Mouse (Mus musculus) c-Kit-negative CD71-positive TER-119-positive erythroid progenitor cells, embryonic 14.5 days (primary cell): ENCODE measurements around the gene Rbbp5.
"Not testable (repeated sequence)": the region's sequence is repeated elsewhere in the genome, so short reads cannot be mapped to it uniquely, and the experiment has no call there.

Experiments used
- DNase-seq: peaks from one replicate; pipeline ENCODE4 v3.0.0-alpha.2; 2013; ENCODE audit warnings: low read depth, low spot score

Gene Rbbp5

DNA sequence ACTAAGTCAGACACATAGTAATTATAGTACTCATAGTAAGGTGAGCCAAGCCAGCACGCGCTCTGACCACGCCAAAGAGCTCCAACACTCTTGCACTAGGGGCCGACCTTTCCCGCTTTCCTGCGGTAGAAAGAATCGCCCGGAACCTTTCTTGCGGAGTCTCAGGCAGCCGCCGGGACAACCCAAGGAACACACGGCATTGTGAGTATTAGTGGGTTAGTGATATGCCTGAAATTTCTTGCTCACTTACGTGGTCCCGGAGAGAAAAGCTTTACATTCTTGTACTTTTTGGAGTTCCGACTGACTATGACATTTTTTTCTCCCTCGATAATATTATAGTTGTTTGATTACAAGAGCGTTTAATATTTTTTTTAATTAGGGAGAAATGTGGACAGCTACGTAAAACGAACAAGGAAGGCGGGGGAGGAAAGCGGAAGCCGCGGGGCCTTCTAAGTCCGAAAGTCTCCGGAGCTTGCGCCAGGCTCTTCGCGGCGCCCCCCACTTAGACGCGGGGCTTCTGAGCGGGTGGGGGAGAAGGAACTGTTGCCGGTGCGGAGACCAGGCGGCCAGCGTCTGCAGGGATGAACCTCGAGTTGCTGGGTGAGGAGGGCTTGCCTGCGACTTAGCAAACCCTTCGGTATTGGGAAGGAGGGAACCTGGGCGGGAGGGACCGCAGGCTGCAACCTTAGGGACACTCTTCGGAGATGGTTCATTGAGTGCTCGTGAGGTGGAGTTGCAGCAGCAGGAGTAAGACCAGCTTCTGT lies at the start of gene Rbbp5:
TSS of gene Rbbp5 (plus strand) at position 438 of the 764 bp plus-strand sequence.
- DNase-seq: peak; percentile 82

DNA sequence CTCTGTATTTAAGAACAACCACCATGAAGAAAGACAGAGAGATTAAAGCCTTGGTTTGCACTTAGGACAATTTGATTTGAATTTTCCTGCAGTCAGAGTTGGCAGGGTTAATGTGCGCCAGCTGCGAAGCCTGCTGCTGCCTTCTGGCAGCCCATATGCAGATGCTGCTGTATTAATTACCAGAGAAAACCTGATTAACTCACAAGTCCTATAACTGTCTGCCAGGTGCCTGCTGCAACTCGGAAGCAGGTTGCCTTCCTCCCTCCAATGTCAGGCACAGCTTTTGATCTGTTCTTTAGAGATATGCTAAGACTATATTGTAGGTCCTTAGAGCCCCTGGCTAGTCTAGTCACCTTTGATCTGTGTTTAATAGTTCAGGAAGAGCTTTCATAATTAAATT lies 46.3 kb upstream of the Rbbp5 start:
- DNase-seq: no peak

DNA sequence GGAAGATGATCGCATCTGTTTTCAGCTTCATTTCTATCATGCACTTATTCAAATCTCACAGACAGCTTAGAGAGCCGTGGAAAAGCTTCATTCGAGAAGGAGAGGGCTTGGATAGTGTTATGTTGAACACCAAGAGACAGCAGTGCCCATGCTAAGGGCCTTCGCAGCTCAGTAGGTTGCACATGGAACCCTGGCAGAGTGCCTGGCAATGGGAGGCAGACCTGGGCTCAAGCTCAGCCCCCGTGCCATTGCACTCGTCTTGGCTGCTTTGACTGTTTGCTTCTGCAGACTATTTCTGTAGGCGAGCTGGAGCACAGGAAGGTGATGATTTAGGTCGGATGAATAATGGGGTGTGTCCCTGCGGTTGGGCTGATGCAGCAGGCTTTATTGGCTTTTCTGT lies 45.4 kb upstream of the Rbbp5 start:
- DNase-seq: no peak

DNA sequence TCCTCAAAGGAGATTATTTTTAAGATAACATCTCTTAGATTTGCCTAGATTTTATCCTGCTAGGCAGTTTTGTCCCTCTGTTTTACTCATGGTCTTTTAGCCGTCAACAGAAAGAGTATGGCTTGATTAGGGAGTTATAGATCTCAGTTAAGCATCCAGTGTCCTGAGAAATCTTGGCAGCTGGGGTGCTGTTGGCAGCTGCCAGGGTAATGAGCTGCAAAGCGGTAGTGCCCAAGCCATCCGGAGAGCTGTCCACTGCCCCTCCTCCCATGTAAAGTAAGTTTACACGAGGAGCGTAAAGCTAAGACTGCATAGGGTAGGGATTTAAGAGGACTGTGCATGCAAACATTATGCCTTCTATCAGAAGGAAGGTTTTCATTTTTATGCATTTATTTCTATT lies 43.8 kb upstream of the Rbbp5 start:
- DNase-seq: no peak

DNA sequence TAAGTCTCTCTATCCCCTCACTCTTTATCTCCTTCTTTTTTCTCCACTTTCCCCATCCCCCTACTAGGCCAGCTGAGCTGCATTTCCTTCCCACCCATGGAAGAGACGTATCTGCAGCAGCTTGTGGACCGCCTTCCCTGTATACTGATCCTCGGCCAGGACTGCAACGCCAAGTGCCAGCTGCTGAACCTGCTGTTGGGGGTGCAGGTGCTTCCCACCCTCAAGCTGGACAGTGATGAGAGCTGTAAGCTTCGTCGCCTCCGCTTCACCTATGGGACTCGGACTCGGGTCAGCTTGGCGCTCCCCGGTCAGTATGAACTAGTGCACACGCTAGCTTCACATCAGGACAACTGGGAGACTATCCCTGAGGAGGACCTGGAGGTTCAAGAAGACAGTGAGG lies 43.1 kb upstream of the Rbbp5 start:
- no peak for DNase-seq

DNA sequence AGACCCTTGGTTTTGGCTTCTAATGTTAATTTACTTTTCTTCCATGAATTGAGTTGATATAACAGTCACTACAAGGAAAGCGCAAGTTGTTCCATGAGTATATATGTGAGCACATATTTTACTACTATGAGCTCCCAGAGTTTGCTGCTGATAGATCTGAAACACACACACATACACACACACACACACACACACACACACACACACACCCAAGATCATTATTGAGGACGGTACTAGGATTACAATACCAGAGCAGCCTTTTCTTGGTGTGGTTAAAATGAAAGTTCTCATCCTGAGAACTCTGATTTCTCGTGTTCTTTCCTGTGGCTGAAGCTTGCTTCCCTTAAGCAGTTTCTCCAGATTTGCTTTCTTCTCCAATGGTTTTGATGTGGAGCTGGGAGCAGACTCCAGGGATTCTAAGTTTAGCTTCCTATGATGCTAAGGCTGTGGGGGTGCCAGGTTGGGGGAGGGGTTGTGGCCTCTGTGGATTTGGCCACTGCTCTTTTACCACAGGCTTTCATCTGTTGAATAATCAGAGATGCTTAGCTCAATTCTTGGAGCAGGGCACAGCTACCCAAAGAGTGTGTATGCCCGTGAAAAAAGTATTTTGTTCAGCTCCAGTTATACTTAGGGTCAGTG lies 40.7 kb upstream of the Rbbp5 start:
- DNase-seq: no peak

DNA sequence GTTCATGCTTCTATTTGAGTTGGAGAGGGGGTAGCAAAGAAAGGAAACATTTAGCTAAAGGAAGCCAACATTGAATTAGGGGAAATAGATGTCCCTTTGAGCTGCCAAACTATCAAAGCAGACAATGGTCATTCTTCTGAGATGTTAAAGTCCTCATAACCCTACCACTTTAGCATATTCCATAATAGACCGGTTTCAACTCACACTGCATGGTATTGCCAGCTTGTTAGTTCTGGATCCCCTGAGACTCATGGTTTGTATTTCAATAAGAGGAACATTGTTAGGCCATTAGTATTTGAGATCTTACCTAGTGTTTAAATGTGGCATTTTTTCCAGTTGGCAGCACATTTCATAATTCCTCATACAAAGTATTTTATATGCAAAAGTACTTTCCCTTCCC lies 40.2 kb upstream of the Rbbp5 start:
- DNase-seq: no peak

DNA sequence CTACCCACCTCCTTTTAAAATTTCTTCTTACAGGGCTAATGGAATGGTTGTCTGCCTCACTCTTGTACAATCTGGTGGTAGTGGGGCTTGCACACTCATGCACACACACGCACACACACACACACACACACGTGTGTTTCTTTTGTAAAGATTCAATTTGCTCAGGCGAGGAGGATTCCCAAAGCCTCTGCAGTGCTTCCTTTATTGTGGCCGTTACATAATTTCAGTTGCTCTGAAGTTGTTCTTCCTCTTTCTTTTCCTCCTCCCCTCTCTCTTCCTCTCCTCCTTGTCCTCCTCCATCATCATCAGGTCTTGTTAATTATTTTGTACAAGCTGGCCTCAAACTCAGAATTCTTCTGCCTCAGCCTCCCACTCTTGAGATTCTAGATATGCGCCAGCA lies 39.8 kb upstream of the Rbbp5 start:
- no peak for DNase-seq

DNA sequence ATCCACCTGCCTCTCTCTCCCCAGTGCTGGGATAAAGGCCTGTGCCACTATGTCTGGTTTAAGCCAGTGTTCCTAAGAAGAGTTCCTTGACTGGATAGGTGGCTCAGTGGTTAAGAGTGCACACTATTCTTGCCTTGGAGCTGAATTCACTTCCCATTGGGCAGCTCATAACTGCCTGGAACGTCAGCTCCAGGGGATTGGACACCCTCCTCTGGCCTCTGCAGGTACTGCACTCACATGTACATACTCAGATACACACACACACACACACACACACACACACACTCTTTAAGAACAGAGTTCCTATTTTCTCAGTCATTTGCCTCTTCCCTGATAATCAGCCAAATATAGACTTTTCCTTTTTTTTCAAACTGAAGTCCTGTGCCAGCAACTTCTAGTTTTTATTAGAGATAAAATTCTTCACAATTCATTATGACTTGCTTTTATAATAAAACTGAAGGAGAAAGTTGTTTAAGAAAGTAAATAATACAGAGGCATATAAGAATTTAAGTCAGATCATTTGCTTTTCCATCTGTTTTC lies 36.2 kb upstream of the Rbbp5 start:
- no peak for DNase-seq

DNA sequence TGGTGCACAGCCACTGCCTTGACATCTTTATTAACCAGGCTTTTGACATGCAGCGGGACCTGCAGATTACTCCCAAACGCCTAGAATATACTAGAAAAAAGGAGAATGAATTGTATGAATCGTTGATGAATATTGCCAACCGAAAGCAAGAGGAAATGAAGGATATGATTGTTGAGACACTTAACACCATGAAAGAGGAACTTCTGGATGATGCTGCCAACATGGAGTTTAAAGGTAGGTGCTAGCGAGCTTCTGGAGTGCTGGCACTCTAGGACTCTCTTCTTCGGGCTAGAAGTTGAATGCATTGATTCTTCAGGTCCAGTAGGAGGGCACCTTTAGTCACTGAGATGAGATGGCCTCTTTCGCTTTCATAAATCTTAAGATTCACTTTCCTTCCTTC lies 27.4 kb upstream of the Rbbp5 start:
- DNase-seq: no peak

DNA sequence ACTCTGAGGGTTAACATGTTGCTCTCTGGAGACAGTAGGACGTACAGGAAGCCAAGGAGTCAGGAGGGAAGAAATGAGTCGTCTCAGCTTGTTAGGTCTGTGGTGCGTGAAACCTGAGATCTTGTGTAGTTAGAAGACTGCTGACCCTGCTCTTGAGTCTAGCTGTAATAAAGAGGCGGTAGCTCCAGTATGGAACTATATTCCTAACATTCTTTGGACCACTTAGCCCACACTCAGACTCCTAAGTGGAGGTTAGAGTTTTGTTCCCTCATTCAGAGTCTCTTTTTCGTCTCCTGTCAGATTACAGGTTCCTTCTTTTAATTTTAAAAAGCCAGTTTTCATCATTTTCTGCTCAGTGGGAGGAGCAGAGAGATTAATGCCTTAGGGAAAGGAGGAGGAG lies 12.5 kb upstream of the Rbbp5 start:
- DNase-seq: no peak

DNA sequence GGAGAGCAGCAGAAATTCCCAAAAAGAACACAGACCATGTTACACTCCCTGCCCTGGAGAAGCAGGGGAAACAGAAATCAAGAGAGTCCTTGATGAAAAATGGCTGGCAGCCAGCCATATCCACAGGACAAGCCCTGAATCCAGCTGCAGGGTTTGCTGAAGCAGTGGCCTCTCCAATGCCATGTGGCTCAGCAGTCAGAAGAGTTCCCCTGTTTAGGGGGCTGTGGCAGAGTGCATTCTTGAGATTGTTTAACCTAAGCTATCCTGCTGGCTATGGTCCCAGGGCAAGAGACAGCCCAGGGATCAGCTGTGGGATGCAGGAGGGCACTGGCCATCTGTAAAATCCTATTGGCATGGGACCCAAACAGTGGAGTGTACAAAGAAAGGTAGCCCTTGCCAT lies 8.2 kb upstream of the Rbbp5 start:
- DNase-seq: no peak

DNA sequence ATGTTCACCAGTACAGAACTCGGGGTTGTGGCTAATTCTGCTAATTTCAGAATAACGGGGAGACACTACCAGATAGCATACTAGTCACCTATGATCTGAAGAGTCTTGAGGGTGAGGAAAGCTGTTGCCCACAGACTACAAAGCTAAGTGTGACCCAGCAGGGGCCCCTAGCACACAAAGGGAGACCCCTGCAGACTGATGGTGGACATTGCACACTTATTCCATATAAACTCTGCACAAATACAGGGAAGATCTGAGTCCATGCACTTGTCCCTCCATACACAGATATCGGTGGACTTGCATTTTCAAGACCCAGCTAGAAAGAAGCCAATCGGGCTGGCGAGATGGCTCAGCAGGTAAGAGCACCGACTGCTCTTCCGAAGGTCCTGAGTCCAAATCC lies 7.6 kb upstream of the Rbbp5 start:
- no peak for DNase-seq

DNA sequence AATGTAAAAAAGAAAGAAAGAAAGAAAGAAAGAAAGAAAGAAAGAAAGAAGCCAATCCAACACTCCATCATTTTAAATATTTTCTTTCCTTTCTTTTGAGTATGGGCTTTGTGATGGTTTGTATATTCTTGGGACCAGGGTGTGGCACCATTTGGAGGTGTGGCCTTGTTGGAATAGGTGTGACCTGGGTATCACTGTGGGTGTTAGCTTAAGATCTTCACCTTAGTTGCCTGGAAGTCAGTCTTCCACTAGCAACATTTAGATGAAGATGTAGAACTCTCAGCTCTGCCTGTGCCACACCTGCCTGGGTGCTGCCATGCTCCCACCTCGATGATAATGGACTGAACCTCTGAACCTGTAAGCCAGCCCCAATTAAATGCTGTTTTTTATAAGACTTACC lies 7.1 kb upstream of the Rbbp5 start:
- not testable (repeated sequence) for DNase-seq

DNA sequence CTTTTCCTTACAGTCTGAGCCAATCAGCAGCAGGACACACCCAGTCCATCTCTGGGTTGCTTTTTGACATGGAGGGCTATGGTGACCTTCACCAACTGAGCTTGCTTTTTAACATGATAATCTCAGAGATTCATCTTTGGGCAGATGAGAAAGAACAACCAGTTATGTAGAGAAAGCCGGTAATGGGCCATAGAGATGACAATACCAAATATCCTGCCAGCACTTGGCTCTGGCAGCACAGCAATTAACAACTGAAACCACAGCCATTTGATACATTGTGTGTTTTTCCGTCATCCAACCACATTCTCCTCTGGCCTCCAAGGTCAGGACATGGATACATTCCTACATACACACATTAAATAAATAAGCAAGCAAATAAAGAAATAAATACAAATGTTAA lies 6.1 kb upstream of the Rbbp5 start:
- DNase-seq: no peak

DNA sequence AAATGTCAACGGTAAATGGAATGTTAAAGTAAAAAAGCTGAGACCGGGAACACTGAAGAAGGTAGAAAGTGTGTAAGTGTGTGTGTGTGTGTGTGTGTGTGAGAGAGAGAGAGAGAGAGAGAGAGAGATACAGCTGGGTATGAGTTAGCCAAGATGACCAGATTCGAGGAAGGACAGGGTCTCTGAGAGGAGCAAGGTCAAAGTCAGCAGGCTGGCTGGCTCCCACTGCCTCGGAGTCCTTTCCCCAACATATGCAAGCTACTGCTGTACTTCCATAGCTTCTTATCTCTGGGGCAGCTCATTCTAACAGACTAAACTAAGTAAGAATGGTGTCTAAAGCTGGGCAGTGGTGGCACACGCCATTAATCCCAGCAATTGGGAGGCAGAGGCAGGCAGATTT lies 5.7 kb upstream of the Rbbp5 start:
- no peak for DNase-seq

DNA sequence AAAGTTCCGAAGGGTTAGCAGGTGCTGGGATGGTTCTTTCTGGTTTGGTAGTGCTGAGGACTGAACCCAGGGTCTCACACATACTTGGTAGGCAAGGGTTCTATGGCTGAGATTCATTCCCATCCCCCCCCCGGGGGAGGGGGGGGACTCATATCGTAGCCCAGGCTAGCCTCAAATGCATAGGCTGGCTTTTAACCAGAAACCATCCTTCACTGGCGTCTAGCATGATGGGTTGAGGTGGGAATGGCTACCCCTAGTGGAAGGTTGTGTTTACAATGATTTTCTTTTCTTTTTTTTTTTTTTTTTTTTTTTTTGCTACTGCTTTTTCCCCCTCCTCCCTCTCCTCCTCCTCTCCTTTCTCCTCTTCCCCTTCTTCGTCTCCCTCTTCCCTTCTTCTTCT lies 4.6 kb upstream of the Rbbp5 start:
- no peak for DNase-seq

DNA sequence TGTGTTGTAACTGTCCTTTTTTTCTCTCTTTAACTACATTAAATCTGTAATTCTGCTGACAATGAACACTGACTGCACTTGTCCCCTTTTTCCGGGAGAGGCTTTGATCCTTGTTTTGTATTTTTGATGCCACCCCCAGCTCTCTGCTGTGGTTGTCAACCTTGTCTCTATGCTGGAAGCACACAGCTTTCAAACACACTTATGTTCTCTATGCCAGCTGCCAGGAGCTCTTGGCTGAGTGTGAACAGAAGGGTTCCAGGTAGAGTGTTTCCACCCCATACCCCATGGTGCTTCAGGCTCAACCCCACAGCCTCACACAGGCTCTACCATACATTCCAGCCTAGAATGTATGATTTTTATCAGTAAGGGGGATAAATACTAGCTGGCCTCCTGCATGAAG lies 2.7 kb upstream of the Rbbp5 start:
- DNase-seq: no peak

DNA sequence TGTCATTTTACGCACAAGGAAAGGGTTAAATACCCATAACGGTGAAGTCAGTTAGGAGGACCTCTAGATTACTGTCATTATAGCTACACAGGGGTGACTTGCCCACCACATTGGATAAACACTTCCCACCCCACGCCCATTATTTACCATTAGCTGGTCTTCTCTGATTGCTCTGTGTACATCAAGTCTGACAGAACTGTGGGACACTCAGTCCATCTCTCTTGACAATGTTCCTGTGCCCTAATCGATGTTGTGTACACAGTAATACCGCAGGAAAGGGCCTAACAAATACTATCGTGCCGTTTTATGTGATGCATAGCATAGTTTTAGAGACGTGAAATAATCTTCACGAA lies 614 bp upstream of the Rbbp5 start:
- no peak for DNase-seq

DNA sequence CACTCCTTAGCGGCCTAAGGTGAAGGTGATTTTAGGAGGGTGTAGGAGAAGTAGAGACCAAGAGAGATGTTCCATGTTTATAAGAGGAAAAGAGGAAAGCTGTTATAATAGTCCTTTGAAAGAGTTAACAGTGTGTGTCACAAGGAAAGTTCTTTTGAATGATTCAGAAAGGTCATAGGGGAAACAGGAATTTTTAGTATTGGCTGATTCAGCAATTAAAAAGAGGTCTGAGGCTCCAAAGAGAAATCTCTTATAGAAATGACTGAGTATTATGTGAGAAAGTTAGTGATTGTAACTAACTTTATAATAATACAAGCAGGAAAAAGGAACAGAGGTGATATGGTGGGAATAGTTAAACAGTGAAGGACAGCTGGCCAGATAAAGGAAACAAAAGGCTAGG lies 2.3 kb downstream of the Rbbp5 start:
- DNase-seq: no peak

DNA sequence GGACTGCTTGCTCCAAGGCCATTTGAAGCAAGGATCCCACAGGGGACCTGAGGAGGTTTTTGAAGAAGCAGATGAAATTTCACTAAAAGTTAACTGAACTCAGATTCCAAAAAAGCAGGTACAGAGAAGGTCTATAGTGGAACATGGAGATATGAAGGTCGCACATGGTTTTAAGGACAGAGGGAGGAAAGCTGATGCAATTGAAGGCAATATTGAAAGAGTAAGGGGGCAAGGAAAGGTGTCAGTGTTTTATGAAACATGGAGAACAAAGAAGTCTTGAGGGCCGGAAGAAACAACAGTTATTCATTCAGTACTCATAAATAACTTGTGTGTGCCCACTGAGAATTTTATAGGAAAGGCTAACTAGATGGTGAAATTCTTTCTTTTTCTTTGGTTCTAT lies 4.5 kb downstream of the Rbbp5 start:
- DNase-seq: no peak

DNA sequence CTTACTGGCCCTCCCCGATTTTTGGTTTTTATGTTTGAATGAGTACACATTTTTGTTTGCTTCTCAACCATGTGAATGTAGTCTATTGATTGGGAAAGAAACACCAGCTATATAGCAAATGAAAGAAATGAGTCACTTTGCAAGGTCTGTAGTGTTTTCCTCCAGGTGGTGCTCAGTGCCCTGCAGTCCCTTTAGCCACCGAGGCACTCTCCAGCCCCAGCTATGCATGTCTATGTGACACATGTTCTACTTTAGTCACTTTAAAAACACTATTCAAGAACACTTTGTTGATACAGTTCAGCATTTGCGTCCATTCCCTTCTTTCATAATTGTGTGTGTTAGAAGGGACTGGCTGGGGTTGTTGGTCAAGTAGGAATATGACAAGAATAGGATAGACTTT lies 6.1 kb downstream of the Rbbp5 start:
- no peak for DNase-seq

DNA sequence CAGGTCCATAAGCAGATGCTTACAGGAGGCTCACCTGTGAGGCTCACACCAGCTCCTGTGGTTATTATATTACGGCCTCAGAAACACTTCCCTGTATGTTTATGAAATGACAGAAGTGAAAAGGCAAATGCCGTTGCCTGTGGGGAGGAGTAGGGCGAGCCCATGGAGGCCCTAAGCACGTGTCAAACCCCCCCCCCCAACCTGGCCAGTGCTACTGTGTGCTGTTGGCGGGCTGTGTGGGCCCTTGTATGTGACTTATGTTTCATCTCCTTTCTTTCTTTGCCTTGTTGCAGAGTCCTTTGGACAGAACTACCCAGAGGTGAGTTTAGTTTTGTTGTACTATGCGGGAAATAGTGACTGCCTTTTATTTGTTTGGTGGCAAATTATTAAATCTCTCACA lies 6.6 kb downstream of the Rbbp5 start:
- no peak for DNase-seq

DNA sequence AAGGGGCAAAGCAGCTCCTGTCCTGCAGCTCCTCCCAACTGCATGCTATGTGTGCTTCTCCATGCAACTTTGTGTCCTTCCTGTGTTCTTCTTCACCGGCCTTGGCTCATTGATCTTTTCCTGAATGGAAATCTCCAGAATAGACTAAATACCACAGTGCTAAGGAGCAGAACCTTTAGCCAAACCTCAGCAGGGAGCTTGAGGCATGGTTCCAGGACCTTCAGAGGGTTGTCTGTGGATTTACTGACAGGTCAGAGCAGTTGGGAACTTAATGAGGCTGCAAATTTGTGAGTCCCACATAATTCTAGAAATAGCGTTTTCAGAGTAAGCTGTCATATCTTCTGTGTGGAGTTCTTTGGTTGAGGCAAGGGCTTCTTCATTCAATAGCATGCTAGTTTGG lies 23.4 kb downstream of the Rbbp5 start:
- DNase-seq: no peak
